Mouse (Mus musculus): Measurements from ENCODE around the gene Celsr3. TPM values are rescaled to one million over a fixed set of nuclear protein-coding genes. Genes with fewer than 3 reads are reported as not detected.
A peak's percentile ranks its signal among the peaks of the same experiment; 100 is the strongest.

The Celsr3 gene
- polyA plus RNA-seq, 1 experiment from 2014 or later = 0.17 TPM

- H3K27me3 ChIP-seq (ENCODE audit: insufficient read depth, low read length) = no peaks in the 10 kb centered on the region
- H3K9ac ChIP-seq = peak within 1 kb of the TSS; percentile 95
- DNase-seq (peak; percentile 97), ATAC-seq (ENCODE audit: insufficient read depth) (peak; percentile 99)
- no peak for TF ChIP-seq CTCF (IDR thresholded peaks at IDR 0.05; ENCODE audit: low read depth)
- peak within 1 kb of the TSS; percentile 80 for H3K4me3 ChIP-seq (ENCODE audit: low read depth, low read length)
- peak within 1 kb of the TSS; percentile 79 for H3K4me2 ChIP-seq
- peak within 1 kb of the TSS; percentile 90 for H3K27ac ChIP-seq (ENCODE audit: low read depth)
- under 1% methylated on average over 56 of the region's 56 CpGs for WGBS
- H3K9me3 ChIP-seq (ENCODE audit: low read depth, low read length) = no peaks in the 10 kb centered on the region
- peaks cover 20% of the 10 kb centered on the region for H3K36me3 ChIP-seq (ENCODE audit: insufficient read depth)
- peaks cover 22% of the 10 kb centered on the region for H3K4me1 ChIP-seq (ENCODE audit: insufficient read depth)
Observed at GRCm38 (mm10) chr9:108783548-108784463, 42.3 kb upstream of the Celsr3 start, which contains the start of gene Ip6k2. TSS of gene Ip6k2 (plus strand) at chr9:108783796.

- Histone ChIP-seq H3K36me3 (ENCODE audit: insufficient read depth) (peaks cover 20% of the 10 kb centered on the region), H3K27me3 (ENCODE audit: insufficient read depth, low read length) (no peaks in the 10 kb centered on the region), H3K9ac (peak overlapping the region; percentile 95; the same call in 1 of the 2 replicates), H3K4me3 (ENCODE audit: low read depth, low read length) (peak overlapping the region; percentile 80), H3K4me2 (peak overlapping the region; percentile 79), H3K4me1 (ENCODE audit: insufficient read depth) (peaks cover 22% of the 10 kb centered on the region), H3K27ac (ENCODE audit: low read depth) (no peak overlapping the region), H3K9me3 (ENCODE audit: low read depth, low read length) (no peaks in the 10 kb centered on the region)
- ATAC-seq (ENCODE audit: insufficient read depth) (no peak), DNase-seq (no peak)
- no peak for TF ChIP-seq CTCF (IDR thresholded peaks at IDR 0.05; ENCODE audit: low read depth)
Observed at GRCm38 (mm10) chr9:108785416-108785815, 40.7 kb upstream of the Celsr3 start.

- Histone ChIP-seq H3K4me2 (peak overlapping the region; percentile 79; the same call in 1 of the 2 replicates), H3K36me3 (ENCODE audit: insufficient read depth) (peaks cover 20% of the 10 kb centered on the region), H3K9ac (no peak overlapping the region), H3K4me1 (ENCODE audit: insufficient read depth) (peaks cover 22% of the 10 kb centered on the region), H3K4me3 (ENCODE audit: low read depth, low read length) (0 out of 2 replicates have a peak overlapping the region, but pooled peaks have one; percentile 80), H3K27ac (ENCODE audit: low read depth) (no peak overlapping the region), H3K27me3 (ENCODE audit: insufficient read depth, low read length) (no peaks in the 10 kb centered on the region), H3K9me3 (ENCODE audit: low read depth, low read length) (no peaks in the 10 kb centered on the region)
- 79% methylated on average over 1 of the region's 1 CpGs for WGBS
- no peak for TF ChIP-seq CTCF (IDR thresholded peaks at IDR 0.05; ENCODE audit: low read depth)
- no peak for ATAC-seq (ENCODE audit: insufficient read depth)
- no peak for DNase-seq
Observed at GRCm38 (mm10) chr9:108786494-108786893, 39.6 kb upstream of the Celsr3 start.

GRCm38 (mm10) chr9:108787080-108787479 lies 39.0 kb upstream of the Celsr3 start:
- H3K27me3 ChIP-seq (ENCODE audit: insufficient read depth, low read length) = no peaks in the 10 kb centered on the region
- H3K4me2 ChIP-seq = no peak overlapping the region
- peaks cover 20% of the 10 kb centered on the region for H3K36me3 ChIP-seq (ENCODE audit: insufficient read depth)
- no peak for TF ChIP-seq CTCF (IDR thresholded peaks at IDR 0.05; ENCODE audit: low read depth)
- ATAC-seq (ENCODE audit: insufficient read depth) = no peak
- H3K9ac ChIP-seq = no peak overlapping the region
- no peak for DNase-seq
- H3K4me1 ChIP-seq (ENCODE audit: insufficient read depth) = peaks cover 20% of the 10 kb centered on the region
- H3K4me3 ChIP-seq (ENCODE audit: low read depth, low read length) = no peak overlapping the region
- H3K27ac ChIP-seq (ENCODE audit: low read depth) = no peak overlapping the region
- 85% methylated on average over 2 of the region's 2 CpGs for WGBS
- H3K9me3 ChIP-seq (ENCODE audit: low read depth, low read length) = no peaks in the 10 kb centered on the region

GRCm38 (mm10) chr9:108788713-108789112 lies 37.4 kb upstream of the Celsr3 start:
- no peak overlapping the region for H3K4me2 ChIP-seq
- H3K4me1 ChIP-seq (ENCODE audit: insufficient read depth) = peaks cover 16% of the 10 kb centered on the region
- TF ChIP-seq CTCF (IDR thresholded peaks at IDR 0.05; ENCODE audit: low read depth) = no peak
- no peaks in the 10 kb centered on the region for H3K27me3 ChIP-seq (ENCODE audit: insufficient read depth, low read length)
- WGBS = 52% methylated on average over 3 of the region's 3 CpGs
- H3K4me3 ChIP-seq (ENCODE audit: low read depth, low read length) = no peak overlapping the region
- H3K27ac ChIP-seq (ENCODE audit: low read depth) = no peak overlapping the region
- H3K9ac ChIP-seq = no peak overlapping the region
- no peak for DNase-seq
- no peaks in the 10 kb centered on the region for H3K9me3 ChIP-seq (ENCODE audit: low read depth, low read length)
- peaks cover 20% of the 10 kb centered on the region for H3K36me3 ChIP-seq (ENCODE audit: insufficient read depth)
- ATAC-seq (ENCODE audit: insufficient read depth) = no peak

GRCm38 (mm10) chr9:108792307-108792706 lies 33.8 kb upstream of the Celsr3 start:
- DNase-seq (no peak), ATAC-seq (ENCODE audit: insufficient read depth) (no peak)
- Histone ChIP-seq H3K27ac (ENCODE audit: low read depth) (no peak overlapping the region), H3K4me1 (ENCODE audit: insufficient read depth) (peaks cover 20% of the 10 kb centered on the region), H3K9me3 (ENCODE audit: low read depth, low read length) (no peaks in the 10 kb centered on the region), H3K4me3 (ENCODE audit: low read depth, low read length) (no peak overlapping the region), H3K9ac (no peak overlapping the region), H3K27me3 (ENCODE audit: insufficient read depth, low read length) (no peaks in the 10 kb centered on the region), H3K4me2 (no peak overlapping the region), H3K36me3 (ENCODE audit: insufficient read depth) (peaks cover 26% of the 10 kb centered on the region)
- WGBS = 72% methylated on average over 1 of the region's 1 CpGs
- TF ChIP-seq CTCF (IDR thresholded peaks at IDR 0.05; ENCODE audit: low read depth) = no peak

GRCm38 (mm10) chr9:108792730-108793129 lies 33.4 kb upstream of the Celsr3 start:
- peaks cover 20% of the 10 kb centered on the region for H3K4me1 ChIP-seq (ENCODE audit: insufficient read depth)
- H3K4me3 ChIP-seq (ENCODE audit: low read depth, low read length) = no peak overlapping the region
- peaks cover 28% of the 10 kb centered on the region for H3K36me3 ChIP-seq (ENCODE audit: insufficient read depth)
- ATAC-seq (ENCODE audit: insufficient read depth) (no peak), DNase-seq (no peak)
- H3K4me2 ChIP-seq = no peak overlapping the region
- H3K27ac ChIP-seq (ENCODE audit: low read depth) = no peak overlapping the region
- no peak for TF ChIP-seq CTCF (IDR thresholded peaks at IDR 0.05; ENCODE audit: low read depth)
- 45% methylated on average over 3 of the region's 3 CpGs for WGBS
- no peaks in the 10 kb centered on the region for H3K9me3 ChIP-seq (ENCODE audit: low read depth, low read length)
- H3K9ac ChIP-seq = no peak overlapping the region
- H3K27me3 ChIP-seq (ENCODE audit: insufficient read depth, low read length) = no peaks in the 10 kb centered on the region
